Mouse (Mus musculus) midbrain, embryonic 10.5 days (tissue): Measurements from ENCODE around the gene Krtap22-2. TPM values are rescaled to one million over a fixed set of nuclear protein-coding genes. Genes with fewer than 3 reads are reported as not detected.
"Not testable (repeated sequence)": the region's sequence is repeated elsewhere in the genome, so short reads cannot be mapped to it uniquely, and the experiment has no call there.

Experiments used
- DNase-seq: peaks from one replicate; pipeline ENCODE4 v3.0.0-alpha.2; 2017; ENCODE audit warnings: low spot score
- H3K27ac ChIP-seq: fragments of 300-500 bp; sonication (generic); replicated peaks from 2 replicates; pipeline ENCODE4 v1.5.1; 2016; ENCODE audit warnings: mild to moderate bottlenecking
- H3K27me3 ChIP-seq: fragments of 300-500 bp; sonication (generic); 2 replicates; pipeline ENCODE4 v1.6.1; 2016; ENCODE audit warnings: low read depth, mild to moderate bottlenecking; ENCODE audit not compliant: poor library complexity, severe bottlenecking
- H3K36me3 ChIP-seq: fragments of 300-500 bp; sonication (generic); 2 replicates; pipeline ENCODE4 v1.6.1; 2016; ENCODE audit warnings: mild to moderate bottlenecking, moderate library complexity
- H3K4me1 ChIP-seq: fragments of 300-500 bp; sonication (generic); 2 replicates; pipeline ENCODE4 v1.6.1; 2016
- H3K4me3 ChIP-seq: fragments of 300-500 bp; sonication (generic); 2 replicates; pipeline ENCODE4 v1.5.1; 2016; ENCODE audit warnings: mild to moderate bottlenecking, moderate library complexity
- H3K9me3 ChIP-seq: fragments of 300-500 bp; sonication (generic); replicated peaks from 2 replicates; pipeline ENCODE4 v1.6.1; 2016; ENCODE audit warnings: mild to moderate bottlenecking
- WGBS: fragments of 180-500 bp; shearing (Covaris S2); methylation state at CpG from one replicate; pipeline ENCODE4 v1.1.7; 2016; 5-methylcytosine and 5-hydroxymethylcytosine counted together
- polyA plus RNA-seq: library from polyadenylated mRNA; unstranded; fragments of >200 nt; fragmentation: Nextera tagmentation; extraction: Ambion mirVana; gene quantifications from 2 replicates; pipeline ENCODE4 v1.2.1, GENCODE M21; 2016

Krtap22-2 gene
- not detected in 2 replicates for polyA plus RNA-seq

DNA sequence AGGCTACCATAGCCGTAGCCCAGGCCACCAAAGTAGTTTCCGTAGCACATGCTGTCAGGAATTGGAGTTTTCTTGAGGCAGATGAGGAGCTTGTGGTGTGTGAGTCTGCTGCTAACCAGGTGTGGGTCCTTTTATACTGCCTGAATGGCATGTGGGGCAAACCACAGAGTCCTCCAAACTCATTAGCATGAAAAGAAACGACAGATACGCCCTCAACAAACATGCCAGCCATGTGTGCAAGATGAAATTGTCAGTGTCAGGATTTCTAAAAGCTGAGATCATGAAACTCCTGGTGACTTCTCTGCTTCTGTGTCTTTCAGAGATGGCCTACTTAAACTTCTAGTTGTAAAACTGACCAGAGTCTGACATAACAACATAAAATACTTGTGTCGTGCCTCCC lies at the start of gene Krtap22-2:
Gene Krtap22-2, minus strand, starts transcription at position 101 of the 400 bp plus-strand sequence.
- Histone ChIP-seq H3K9me3 (no peaks in the 10 kb centered on the region), H3K4me1 (no peaks in the 10 kb centered on the region), H3K27ac (no peak within 1 kb of the TSS), H3K36me3 (no peaks in the 10 kb centered on the region), H3K4me3 (no peak within 1 kb of the TSS), H3K27me3 (no peaks in the 10 kb centered on the region)
- no peak for DNase-seq
- WGBS, result 84% methylated on average over 5 of the region's 5 CpGs

DNA sequence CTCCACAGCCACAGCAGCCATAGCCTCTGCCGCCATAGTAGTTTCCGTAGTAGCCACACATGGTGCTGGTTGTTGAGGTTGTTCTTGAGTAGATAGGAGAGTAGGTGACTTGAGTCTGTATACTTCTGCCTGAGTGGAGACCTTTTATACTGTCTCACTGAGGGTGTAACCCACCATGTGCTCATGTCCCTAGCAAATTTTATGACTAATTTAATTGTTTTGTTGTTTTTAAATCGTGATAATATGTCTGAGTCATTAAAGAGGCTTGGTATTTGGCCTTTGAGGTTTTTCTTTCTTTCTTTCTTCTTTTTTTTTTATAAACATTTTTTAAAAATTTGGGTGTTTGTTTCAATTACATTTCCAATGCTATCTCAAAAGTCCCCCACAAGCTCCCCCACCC lies 37.2 kb upstream of the Krtap22-2 start, which contains the start of gene Krtap6-5:
Gene Krtap6-5, minus strand, starts transcription at position 101 of the 400 bp plus-strand sequence.
- Histone ChIP-seq H3K4me1 (no peaks in the 10 kb centered on the region), H3K9me3 (no peaks in the 10 kb centered on the region), H3K36me3 (no peaks in the 10 kb centered on the region), H3K27me3 (no peaks in the 10 kb centered on the region), H3K4me3 (no peak within 1 kb of the TSS), H3K27ac (no peak within 1 kb of the TSS)
- DNase-seq, result no peak
- WGBS, result 87% methylated on average over 3 of the region's 3 CpGs

DNA sequence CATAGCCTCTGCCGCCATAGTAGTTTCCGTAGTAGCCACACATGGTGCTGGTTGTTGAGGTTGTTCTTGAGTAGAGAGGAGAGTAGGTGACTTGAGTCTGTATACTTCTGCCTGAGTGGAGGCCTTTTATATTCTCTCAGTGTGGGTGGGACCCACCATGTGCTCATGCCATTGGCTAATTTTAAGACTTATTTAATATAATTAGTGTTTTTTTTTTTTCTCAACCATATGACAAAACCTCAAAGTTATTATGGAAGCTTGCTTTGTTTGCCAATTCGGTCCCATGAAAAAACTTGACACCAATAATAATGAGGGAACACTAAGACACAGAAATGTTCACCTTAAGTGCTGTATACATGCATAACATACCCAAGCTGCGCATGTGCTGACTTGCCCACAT lies 30.8 kb upstream of the Krtap22-2 start, which contains the start of gene Gm10228:
Gene Gm10228, minus strand, starts transcription at position 101 of the 400 bp plus-strand sequence.
- H3K36me3 ChIP-seq, H3K4me1 ChIP-seq, H3K27me3 ChIP-seq, H3K9me3 ChIP-seq, DNase-seq, H3K27ac ChIP-seq, H3K4me3 ChIP-seq: not testable (repeated sequence)
- WGBS, result 91% methylated on average over 2 of the region's 4 CpGs

DNA sequence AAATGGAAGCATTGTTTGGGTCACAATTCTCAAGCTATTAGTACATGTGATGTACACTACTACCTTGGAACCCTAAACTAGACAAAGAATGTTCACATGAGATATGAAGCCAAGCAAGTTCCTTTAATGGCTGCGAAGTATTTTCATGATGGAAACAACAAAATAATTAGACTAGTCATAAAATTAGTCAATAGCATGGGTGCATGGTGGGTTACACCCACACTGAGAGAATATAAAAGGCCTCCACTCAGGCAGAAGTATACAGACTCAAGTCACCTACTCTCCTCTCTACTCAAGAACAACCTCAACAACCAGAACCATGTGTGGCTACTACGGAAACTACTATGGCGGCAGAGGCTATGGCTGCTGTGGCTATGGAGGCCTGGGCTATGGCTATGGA lies 20.8 kb upstream of the Krtap22-2 start, which contains the start of gene Krtap6-1:
Gene Krtap6-1, plus strand, starts transcription at position 301 of the 400 bp plus-strand sequence.
- 91% methylated on average over 3 of the region's 3 CpGs for WGBS
- not testable (repeated sequence) for H3K4me1 ChIP-seq, DNase-seq, H3K27me3 ChIP-seq, H3K27ac ChIP-seq, H3K4me3 ChIP-seq, H3K36me3 ChIP-seq, H3K9me3 ChIP-seq

DNA sequence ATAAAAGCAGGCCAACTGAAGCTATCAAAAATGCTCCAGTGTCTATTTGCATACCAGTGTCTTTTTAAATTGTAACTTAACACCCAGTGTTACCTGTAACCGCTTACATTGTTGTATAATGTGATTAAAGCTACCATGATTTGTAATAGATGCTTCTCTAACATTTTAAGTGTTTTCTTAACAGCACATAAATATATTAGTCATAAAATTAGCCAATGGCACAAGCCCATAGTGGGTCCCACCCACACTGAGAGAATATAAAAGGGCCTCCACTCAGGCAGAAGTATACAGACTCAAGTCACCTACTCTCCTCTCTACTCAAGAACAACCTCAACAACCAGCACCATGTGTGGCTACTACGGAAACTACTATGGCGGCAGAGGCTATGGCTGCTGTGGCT lies 4.4 kb upstream of the Krtap22-2 start, which contains the start of gene Gm10229:
Gene Gm10229, plus strand, starts transcription at position 301 of the 400 bp plus-strand sequence.
- not testable (repeated sequence) for DNase-seq, H3K27ac ChIP-seq, H3K4me1 ChIP-seq, H3K27me3 ChIP-seq, H3K9me3 ChIP-seq, H3K4me3 ChIP-seq, H3K36me3 ChIP-seq
- 94% methylated on average over 3 of the region's 3 CpGs for WGBS

DNA sequence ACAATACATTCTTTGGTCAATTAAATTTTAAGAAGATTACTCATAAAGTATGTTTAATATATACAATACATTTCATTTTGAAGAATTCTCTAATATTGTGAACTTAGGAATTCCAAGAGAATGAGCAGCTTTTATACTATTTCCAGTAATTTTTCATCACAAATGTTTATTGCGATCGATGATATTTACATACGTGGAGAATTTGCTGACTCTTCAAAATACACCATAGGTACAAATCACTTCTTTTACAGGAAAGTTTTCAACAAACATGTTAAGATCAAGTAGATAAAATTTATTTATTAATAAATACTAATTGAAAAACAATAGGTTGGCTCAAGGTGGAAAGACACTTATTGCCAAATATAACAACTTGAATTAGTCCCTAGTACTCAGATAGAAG lies 3.4 kb upstream of the Krtap22-2 start:
- whole genome bisulfite sequencing, result 98% methylated on average over 3 of the region's 3 CpGs
- H3K9me3 ChIP-seq, result no peaks in the 10 kb centered on the region
- no peaks in the 10 kb centered on the region for H3K4me1 ChIP-seq
- H3K27me3 ChIP-seq, result no peaks in the 10 kb centered on the region
- no peak overlapping the region for H3K4me3 ChIP-seq
- no peaks in the 10 kb centered on the region for H3K36me3 ChIP-seq
- no peak for DNase-seq
- no peak overlapping the region for H3K27ac ChIP-seq

DNA sequence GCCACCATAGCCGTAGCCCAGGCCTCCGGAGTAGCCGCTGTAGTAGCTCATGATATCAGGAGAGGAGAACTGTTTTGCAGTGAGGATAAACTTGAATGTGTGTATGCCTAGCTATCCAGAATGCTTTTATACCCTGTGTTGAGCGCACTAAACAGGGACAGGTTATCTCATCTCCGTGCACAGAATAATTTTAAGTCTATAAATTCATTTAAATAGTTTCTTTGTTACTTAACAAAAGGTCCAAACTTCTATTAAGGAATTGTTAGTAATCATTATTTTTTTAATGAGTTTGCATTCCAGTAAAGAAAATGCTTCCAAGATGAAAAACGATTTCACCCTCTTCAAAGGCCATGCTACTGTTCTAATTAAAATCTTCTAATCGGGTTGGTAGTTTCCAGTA lies 47.8 kb downstream of the Krtap22-2 start, which contains the start of gene Krtap16-3:
Gene Krtap16-3, minus strand, starts transcription at position 101 of the 400 bp plus-strand sequence.
- no peak for DNase-seq

More for the DNA sequence above, 47.8 kb downstream of the Krtap22-2 start, which contains the start of gene Krtap16-3:
- Histone ChIP-seq H3K4me3 (no peak within 1 kb of the TSS), H3K27me3 (no peaks in the 10 kb centered on the region), H3K36me3 (no peaks in the 10 kb centered on the region), H3K27ac (no peak within 1 kb of the TSS), H3K9me3 (no peaks in the 10 kb centered on the region; the same call in 1 of the 2 replicates), H3K4me1 (no peaks in the 10 kb centered on the region)
- 91% methylated on average over 7 of the region's 7 CpGs for WGBS

Other genes starting within 250 kb of the Krtap22-2 start
- not detected in 2 replicates for gene 2310057N15Rik, start 236.6 kb downstream of the Krtap22-2 start, polyA plus RNA-seq
- not detected in 2 replicates for gene Gm5965, start 232.9 kb downstream of the Krtap22-2 start, polyA plus RNA-seq
- not detected in 2 replicates for gene Gm20741, start 198.5 kb downstream of the Krtap22-2 start, polyA plus RNA-seq
- gene Krtap15, start 190.5 kb downstream of the Krtap22-2 start, polyA plus RNA-seq, result not detected in 2 replicates
- gene Krtap14, start 184.6 kb downstream of the Krtap22-2 start, polyA plus RNA-seq, result not detected in 2 replicates
- not detected in 2 replicates for gene Krtap19-1, start 141.3 kb downstream of the Krtap22-2 start, polyA plus RNA-seq
- gene Krtap19-2, start 136.5 kb downstream of the Krtap22-2 start, polyA plus RNA-seq, result not detected in 2 replicates
- gene Krtap19-3, start 132.7 kb downstream of the Krtap22-2 start, polyA plus RNA-seq, result not detected in 2 replicates
- not detected in 2 replicates for gene Krtap19-4, start 125.7 kb downstream of the Krtap22-2 start, polyA plus RNA-seq
- not detected in 2 replicates for gene Krtap19-5, start 114.3 kb downstream of the Krtap22-2 start, polyA plus RNA-seq
- not detected in 2 replicates for gene Krtap19-9b, start 78.5 kb downstream of the Krtap22-2 start, polyA plus RNA-seq
- gene Krtap16-3, start 47.9 kb downstream of the Krtap22-2 start, polyA plus RNA-seq, result not detected in 2 replicates
- not detected in 2 replicates for gene Gm10229, start 4.5 kb upstream of the Krtap22-2 start, polyA plus RNA-seq
- gene Krtap6-1, start 20.9 kb upstream of the Krtap22-2 start, polyA plus RNA-seq, result not detected in 2 replicates
- gene Gm10228, start 30.7 kb upstream of the Krtap22-2 start, polyA plus RNA-seq, result not detected in 2 replicates
- not detected in 2 replicates for gene Krtap6-5, start 37.1 kb upstream of the Krtap22-2 start, polyA plus RNA-seq
- gene 1110025L11Rik, start 53.2 kb upstream of the Krtap22-2 start, polyA plus RNA-seq, result not detected in 2 replicates
- gene Krtap6-3, start 73.3 kb upstream of the Krtap22-2 start, polyA plus RNA-seq, result not detected in 2 replicates
- gene Gm6358, start 130.1 kb upstream of the Krtap22-2 start, polyA plus RNA-seq, result not detected in 2 replicates
- not detected in 2 replicates for gene Gm10061, start 140.3 kb upstream of the Krtap22-2 start, polyA plus RNA-seq
- gene Gm9789, start 147.2 kb upstream of the Krtap22-2 start, polyA plus RNA-seq, result not detected in 2 replicates
- gene Gm7735, start 158.7 kb upstream of the Krtap22-2 start, polyA plus RNA-seq, result not detected in 2 replicates
- not detected in 2 replicates for gene 1110057P08Rik, start 164.0 kb upstream of the Krtap22-2 start, polyA plus RNA-seq
- not detected in 2 replicates for gene Krtap20-2, start 195.1 kb upstream of the Krtap22-2 start, polyA plus RNA-seq